Mouse (Mus musculus): Measurements from ENCODE around the gene Bicra. TPM values are rescaled to one million over a fixed set of nuclear protein-coding genes. Genes with fewer than 3 reads are reported as not detected.

Bicra gene
- total and polyA plus RNA-seq, 3 experiments: 5.8 to 8.4 (median 7.5) TPM

GRCm38 (mm10) chr7:16014521-16015175, 33.1 kb downstream of the Bicra start:
- H3K27ac ChIP-seq: peak overlapping the region; percentile 70
- peaks cover 6% of the 10 kb centered on the region for H3K36me3 ChIP-seq (ENCODE audit: control insufficient read depth, insufficient read depth, low read length)
- peak; percentile 63 to 76 for DNase-seq
- no peak overlapping the region for H3K4me3 ChIP-seq
- H3K9ac ChIP-seq (ENCODE audit: low read depth, low read length): no peak overlapping the region
- WGBS: 65% methylated on average over 8 of the region's 8 CpGs
- peaks cover 33% of the 10 kb centered on the region for H3K4me1 ChIP-seq (ENCODE audit: control insufficient read depth, insufficient read depth, low read length)
- intact Hi-C loops (cut with DNase I): loop anchor here (5.0 kb wide), 1 partner anchor 32 kb away; no protein-coding TSS in a partner anchor
- no peaks in the 10 kb centered on the region for H3K27me3 ChIP-seq (ENCODE audit: control insufficient read depth, insufficient read depth, low read length)
- TF ChIP-seq EP300 (IDR thresholded peaks at IDR 0.05; ENCODE audit: insufficient read depth, low read depth, low read length) (no peak), CTCF (IDR thresholded peaks at IDR 0.05) (no peak), POLR2A (IDR thresholded peaks at IDR 0.05; ENCODE audit: insufficient read depth, low read depth, low read length) (no peak)
- H3K79me2 ChIP-seq (replicated peaks; ENCODE audit: control insufficient read depth, insufficient read depth, low read length): peaks cover 5% of the 10 kb centered on the region

- Histone ChIP-seq H3K4me1 (ENCODE audit: control insufficient read depth, insufficient read depth, low read length) (peaks cover 29% of the 10 kb centered on the region), H3K36me3 (ENCODE audit: control insufficient read depth, insufficient read depth, low read length) (peaks cover 2% of the 10 kb centered on the region), H3K79me2 (replicated peaks; ENCODE audit: control insufficient read depth, insufficient read depth, low read length) (peaks cover 6% of the 10 kb centered on the region), H3K9ac (ENCODE audit: low read depth, low read length) (no peak overlapping the region), H3K27ac (peak overlapping the region; percentile 70; the same call in 1 of the 2 replicates), H3K27me3 (ENCODE audit: control insufficient read depth, insufficient read depth, low read length) (no peaks in the 10 kb centered on the region), H3K4me3 (no peak overlapping the region)
- DNase-seq: no peak
- 68% methylated on average over 5 of the region's 5 CpGs for WGBS
- intact Hi-C loops (cut with DNase I): no loop called here
- TF ChIP-seq CTCF (IDR thresholded peaks at IDR 0.05) (no peak), EP300 (IDR thresholded peaks at IDR 0.05; ENCODE audit: insufficient read depth, low read depth, low read length) (no peak), POLR2A (IDR thresholded peaks at IDR 0.05; ENCODE audit: insufficient read depth, low read depth, low read length) (no peak)
These were observed 33.9 kb downstream of the Bicra start for GRCm38 (mm10) chr7:16013722-16014275.

- no peak for TF ChIP-seq POLR2A (IDR thresholded peaks at IDR 0.05; ENCODE audit: insufficient read depth, low read depth, low read length)
- TF ChIP-seq CTCF (IDR thresholded peaks at IDR 0.05): peak; percentile 84
- H3K27ac ChIP-seq: peak overlapping the region; percentile 27
- WGBS: 54% methylated on average over 11 of the region's 11 CpGs
- peaks cover 28% of the 10 kb centered on the region for H3K4me1 ChIP-seq (ENCODE audit: control insufficient read depth, insufficient read depth, low read length)
- H3K27me3 ChIP-seq (ENCODE audit: control insufficient read depth, insufficient read depth, low read length): no peaks in the 10 kb centered on the region
- no peak overlapping the region for H3K4me3 ChIP-seq
- peak; percentile 40 to 65 for DNase-seq
- peaks cover 7% of the 10 kb centered on the region for H3K79me2 ChIP-seq (replicated peaks; ENCODE audit: control insufficient read depth, insufficient read depth, low read length)
- intact Hi-C loops (cut with DNase I): no loop called here
- no peaks in the 10 kb centered on the region; the same call in none of the 2 replicates for H3K36me3 ChIP-seq (ENCODE audit: control insufficient read depth, insufficient read depth, low read length)
- no peak overlapping the region for H3K9ac ChIP-seq (ENCODE audit: low read depth, low read length)
These were observed 35.0 kb downstream of the Bicra start for GRCm38 (mm10) chr7:16012576-16013263.

- intact Hi-C loops (cut with DNase I): no loop called here
- peaks cover 11% of the 10 kb centered on the region for H3K79me2 ChIP-seq (replicated peaks; ENCODE audit: control insufficient read depth, insufficient read depth, low read length)
- H3K27me3 ChIP-seq (ENCODE audit: control insufficient read depth, insufficient read depth, low read length): no peaks in the 10 kb centered on the region
- 25% methylated on average over 7 of the region's 7 CpGs for WGBS
- DNase-seq: no peak
- peak overlapping the region; percentile 13; the same call in 1 of the 2 replicates for H3K27ac ChIP-seq
- peaks cover 27% of the 10 kb centered on the region for H3K4me1 ChIP-seq (ENCODE audit: control insufficient read depth, insufficient read depth, low read length)
- H3K4me3 ChIP-seq: no peak overlapping the region
- no peaks in the 10 kb centered on the region; the same call in none of the 2 replicates for H3K36me3 ChIP-seq (ENCODE audit: control insufficient read depth, insufficient read depth, low read length)
- TF ChIP-seq CTCF (IDR thresholded peaks at IDR 0.05) (no peak), EP300 (IDR thresholded peaks at IDR 0.05; ENCODE audit: insufficient read depth, low read depth, low read length) (no peak), POLR2A (IDR thresholded peaks at IDR 0.05; ENCODE audit: insufficient read depth, low read depth, low read length) (no peak)
- H3K9ac ChIP-seq (ENCODE audit: low read depth, low read length): no peak overlapping the region
These were observed 36.2 kb downstream of the Bicra start for GRCm38 (mm10) chr7:16011418-16012085.

- H3K79me2 ChIP-seq (replicated peaks; ENCODE audit: control insufficient read depth, insufficient read depth, low read length): peaks cover 11% of the 10 kb centered on the region
- TF ChIP-seq EP300 (IDR thresholded peaks at IDR 0.05; ENCODE audit: insufficient read depth, low read depth, low read length) (no peak), POLR2A (IDR thresholded peaks at IDR 0.05; ENCODE audit: insufficient read depth, low read depth, low read length) (no peak), CTCF (IDR thresholded peaks at IDR 0.05) (no peak)
- WGBS: 69% methylated on average over 5 of the region's 5 CpGs
- no peaks in the 10 kb centered on the region for H3K27me3 ChIP-seq (ENCODE audit: control insufficient read depth, insufficient read depth, low read length)
- no peak overlapping the region for H3K4me3 ChIP-seq
- intact Hi-C loops (cut with DNase I): no loop called here
- DNase-seq: no peak
- no peak overlapping the region for H3K27ac ChIP-seq
- no peaks in the 10 kb centered on the region; the same call in none of the 2 replicates for H3K36me3 ChIP-seq (ENCODE audit: control insufficient read depth, insufficient read depth, low read length)
- peaks cover 26% of the 10 kb centered on the region for H3K4me1 ChIP-seq (ENCODE audit: control insufficient read depth, insufficient read depth, low read length)
- H3K9ac ChIP-seq (ENCODE audit: low read depth, low read length): no peak overlapping the region
These were observed 37.1 kb downstream of the Bicra start for GRCm38 (mm10) chr7:16010649-16011048.
